Mouse (Mus musculus) right cerebral cortex, adult 18-20 months (tissue): ENCODE measurements around the gene Zfp385c.
A peak's percentile ranks its signal among the peaks of the same experiment; 100 is the strongest.
"Not testable (repeated sequence)": the region's sequence is repeated elsewhere in the genome, so short reads cannot be mapped to it uniquely, and the experiment has no call there.

Experiments
- DNase-seq: peaks from one replicate; pipeline ENCODE4 v3.0.0; 2022; ENCODE audit warnings: mixed read lengths

Gene Zfp385c

GRCm38 (mm10) chr11:100592346-100593046, 99.8 kb downstream of the Zfp385c start:
- no peak for DNase-seq

DNA sequence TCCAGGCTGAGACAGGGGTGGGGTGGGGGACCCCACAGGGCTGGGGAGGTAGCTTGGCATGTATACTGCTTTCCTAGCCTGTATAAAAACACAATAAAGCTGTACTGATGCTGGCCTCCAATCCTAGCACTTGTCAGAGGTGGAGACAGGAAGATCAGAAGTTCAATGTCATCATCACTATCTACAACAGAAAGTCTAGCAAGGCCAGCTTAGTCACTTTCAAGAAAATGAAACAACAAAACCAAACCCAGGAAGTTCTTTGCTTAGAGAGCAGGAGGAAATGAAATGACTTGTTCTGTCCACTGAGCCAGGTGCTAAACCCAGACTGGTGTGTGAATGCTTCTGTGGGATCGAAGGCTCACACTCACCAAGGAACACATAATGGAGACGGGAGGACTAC, 103.8 kb downstream of the Zfp385c start:
- no peak for DNase-seq

DNA sequence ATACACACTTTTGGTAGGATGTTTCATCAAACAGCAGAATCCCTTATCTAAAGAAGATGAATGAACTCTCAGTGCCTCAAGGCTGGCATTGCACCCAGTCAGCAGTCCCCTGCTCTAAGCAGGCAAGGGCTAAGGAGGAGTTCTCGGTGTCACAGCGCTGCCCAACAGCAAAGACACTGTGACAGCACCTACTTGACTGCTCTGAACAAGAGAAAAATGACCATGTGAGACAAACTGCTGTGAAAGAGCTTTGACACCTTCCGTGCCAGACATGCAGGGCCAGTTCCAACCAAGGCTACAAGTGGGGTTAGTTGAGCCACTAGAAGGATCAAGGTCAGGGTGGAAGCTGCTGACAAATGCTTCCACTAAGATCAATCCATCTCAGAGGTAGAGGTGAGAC, 107.1 kb downstream of the Zfp385c start:
- DNase-seq, result no peak

DNA sequence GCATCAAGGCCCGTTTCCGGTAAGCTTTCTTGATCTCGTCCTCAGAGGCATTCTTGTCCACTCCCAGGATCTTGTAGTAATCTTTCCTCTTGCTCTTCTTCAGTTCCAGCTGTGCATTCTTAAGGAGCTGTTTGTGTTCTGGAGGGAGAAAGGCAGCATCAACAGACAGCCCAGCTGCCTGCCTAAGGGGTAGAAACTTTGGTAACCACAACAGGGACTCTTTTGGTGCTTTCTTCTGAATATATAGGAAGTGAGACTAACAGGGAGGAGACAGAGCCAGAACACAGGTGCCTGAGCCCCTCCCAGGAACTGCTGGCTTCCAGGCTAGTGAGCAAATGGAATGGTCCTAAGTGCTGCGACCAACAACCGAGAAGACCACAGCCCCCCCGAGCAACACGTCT, 107.7 kb downstream of the Zfp385c start:
- DNase-seq, result no peak

DNA sequence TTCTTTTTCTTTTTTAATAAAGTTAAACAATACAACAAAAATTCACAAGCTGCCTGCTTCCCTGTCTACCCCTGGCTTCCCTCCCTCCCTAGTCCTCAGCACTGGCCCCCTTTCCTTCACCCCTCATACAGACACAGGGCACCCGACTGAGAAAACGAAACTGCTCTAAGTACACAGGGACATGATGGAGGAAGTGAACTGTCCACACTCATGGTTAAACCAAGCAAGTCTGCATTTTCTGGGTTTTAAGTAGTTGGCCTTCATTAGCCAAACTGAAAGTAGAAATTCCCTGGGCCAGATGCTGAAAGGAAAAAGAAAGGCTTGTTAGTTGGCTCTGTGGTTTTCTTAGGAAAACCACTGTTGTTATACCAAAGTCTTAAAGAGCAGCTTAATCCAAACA, 109.4 kb downstream of the Zfp385c start:
- DNase-seq, result no peak

DNA sequence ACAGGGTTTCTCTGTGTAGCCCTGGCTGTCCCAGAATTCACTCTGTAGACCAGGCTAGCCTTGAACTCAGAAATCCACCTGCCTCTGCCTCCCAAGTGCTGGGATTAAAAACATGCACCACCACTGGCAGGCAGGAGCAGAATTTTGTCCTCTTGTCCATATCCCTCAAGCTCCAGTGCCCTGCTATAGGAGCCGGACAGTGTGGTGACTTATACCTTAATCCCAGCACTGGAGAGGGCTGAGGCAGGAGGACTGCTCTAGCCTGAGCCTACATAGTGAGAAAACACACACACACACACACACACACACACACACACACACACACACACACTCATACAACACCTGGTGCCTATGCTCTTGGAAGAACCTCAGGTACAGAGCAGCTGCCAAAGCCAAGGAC, 109.8 kb downstream of the Zfp385c start:
- not testable (repeated sequence) for DNase-seq

DNA sequence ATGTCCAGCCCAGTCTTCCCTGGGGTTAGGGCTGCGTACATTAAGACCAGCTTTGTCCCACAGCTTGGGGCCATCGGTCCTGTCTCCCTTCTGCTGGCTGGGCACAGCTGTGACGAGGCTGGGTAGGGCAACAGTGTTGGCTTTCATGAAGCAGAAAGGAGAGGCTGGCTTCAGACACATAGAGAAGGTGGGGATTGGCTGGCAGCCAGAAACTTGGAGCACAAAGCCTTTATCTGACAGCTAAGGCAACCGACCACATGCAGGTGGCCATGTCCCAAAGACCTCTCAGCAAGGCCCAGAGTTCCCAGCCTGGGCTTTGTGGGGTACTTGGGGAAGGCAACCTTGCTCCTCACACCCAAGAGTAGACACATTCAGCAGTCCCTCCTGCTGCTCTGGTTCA, 110.5 kb downstream of the Zfp385c start:
- DNase-seq, result peak; percentile 61

- DNase-seq, result no peak
Measured at GRCm38 (mm10) chr11:100580275-100580674, 112.0 kb downstream of the Zfp385c start.

GRCm38 (mm10) chr11:100579116-100579799, 113.0 kb downstream of the Zfp385c start:
- DNase-seq, result no peak

DNA sequence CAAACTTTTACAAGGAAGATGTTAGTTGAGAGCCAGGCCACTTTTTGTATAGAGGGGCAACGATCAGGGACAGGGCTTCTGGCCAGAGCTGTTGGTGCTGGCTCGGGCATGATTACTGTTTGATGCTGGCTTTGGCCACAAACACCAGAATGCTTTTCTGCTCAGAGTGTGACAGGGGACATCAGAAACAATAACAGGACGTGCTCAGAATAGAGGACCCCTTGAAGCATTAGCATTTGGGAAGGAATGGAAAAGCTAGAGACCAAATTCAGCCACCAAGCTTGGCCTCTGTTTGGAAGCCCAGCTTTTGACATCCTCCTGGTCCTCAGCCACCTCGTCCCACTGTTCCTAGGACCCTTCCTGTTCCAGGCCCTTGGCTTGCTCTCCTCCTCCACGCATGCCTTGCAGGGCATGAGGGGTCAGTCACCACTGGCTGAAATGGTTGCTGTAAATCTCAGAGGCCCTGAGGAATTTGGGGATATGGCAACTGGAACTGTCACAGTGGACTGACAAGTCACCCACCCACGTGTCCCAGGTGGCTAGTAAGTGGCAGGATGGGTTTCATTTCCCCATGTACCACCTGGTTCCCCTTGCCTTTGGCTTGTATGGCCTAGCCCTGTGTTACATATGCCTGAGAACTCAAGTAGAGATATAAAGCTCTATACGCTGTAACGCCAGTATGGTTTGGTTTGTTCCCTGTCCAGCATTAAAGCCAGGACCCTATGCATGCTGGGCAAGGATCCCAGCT, 114.2 kb downstream of the Zfp385c start:
- no peak for DNase-seq
